Mouse (Mus musculus) neural tube, embryonic 12.5 days (tissue): Measurements from ENCODE around the gene Bco2. TPM values are rescaled to one million over a fixed set of nuclear protein-coding genes. Genes with fewer than 3 reads are reported as not detected.
A peak's percentile ranks its signal among the peaks of the same experiment; 100 is the strongest.

Source experiments
- ATAC-seq: fragments of 200-750 bp; cut with Nextera tagmentation; 2 replicates; pipeline ENCODE4 v1.8.0; 2017; ENCODE audit warnings: low read depth, mild to moderate bottlenecking, moderate TSS enrichment, moderate library complexity; ENCODE audit not compliant: low FRiP score
- H3K27ac ChIP-seq: fragments of 300-500 bp; sonication (generic); 2 replicates; pipeline ENCODE4 v1.5.1; 2016
- H3K27me3 ChIP-seq: fragments of 300-500 bp; sonication (generic); replicated peaks from 2 replicates; pipeline ENCODE4 v1.6.1; 2016; ENCODE audit warnings: mild to moderate bottlenecking
- H3K36me3 ChIP-seq: fragments of 300-500 bp; sonication (generic); 2 replicates; pipeline ENCODE4 v1.6.1; 2016; ENCODE audit warnings: mild to moderate bottlenecking
- H3K4me1 ChIP-seq: fragments of 300-500 bp; sonication (generic); 2 replicates; pipeline ENCODE4 v1.6.1; 2016
- H3K4me2 ChIP-seq: fragments of 300-500 bp; sonication (generic); replicated peaks from 2 replicates; pipeline ENCODE4 v1.6.1; 2016; ENCODE audit warnings: mild to moderate bottlenecking
- H3K4me3 ChIP-seq: fragments of 300-500 bp; sonication (generic); 2 replicates; pipeline ENCODE4 v1.5.1; 2016
- H3K9ac ChIP-seq: fragments of 300-500 bp; sonication (generic); 2 replicates; pipeline ENCODE4 v1.6.1; 2016; ENCODE audit warnings: mild to moderate bottlenecking
- H3K9me3 ChIP-seq: fragments of 300-500 bp; sonication (generic); 2 replicates; pipeline ENCODE4 v1.6.1; 2016; ENCODE audit warnings: mild to moderate bottlenecking
- WGBS: fragments of 180-500 bp; shearing (Covaris S2); methylation state at CpG from one replicate; pipeline ENCODE4 v1.1.7; 2016; 5-methylcytosine and 5-hydroxymethylcytosine counted together
- polyA plus RNA-seq: library from polyadenylated mRNA; unstranded; fragments of >200 nt; fragmentation: Nextera tagmentation; extraction: Ambion mirVana; gene quantifications from 2 replicates; pipeline ENCODE4 v1.2.1, GENCODE M21; 2016

The Bco2 gene
- polyA plus RNA-seq, 1 experiment from 2014 or later, result 0.09 TPM

GRCm38 (mm10) chr9:50527860-50528259, 27.1 kb downstream of the Bco2 start:
- peaks cover 10% of the 10 kb centered on the region for H3K4me1 ChIP-seq
- H3K4me2 ChIP-seq, result peak overlapping the region; percentile 62
- peak; percentile 23; the same call in 1 of the 2 replicates for ATAC-seq
- H3K9ac ChIP-seq, result peak overlapping the region; percentile 71; the same call in 1 of the 2 replicates
- H3K27me3 ChIP-seq, result no peaks in the 10 kb centered on the region
- peak overlapping the region; percentile 82 for H3K4me3 ChIP-seq
- no peak overlapping the region for H3K27ac ChIP-seq
- H3K36me3 ChIP-seq, result peaks cover 6% of the 10 kb centered on the region
- no peaks in the 10 kb centered on the region for H3K9me3 ChIP-seq
- WGBS, result 55% methylated on average over 7 of the region's 7 CpGs

DNA sequence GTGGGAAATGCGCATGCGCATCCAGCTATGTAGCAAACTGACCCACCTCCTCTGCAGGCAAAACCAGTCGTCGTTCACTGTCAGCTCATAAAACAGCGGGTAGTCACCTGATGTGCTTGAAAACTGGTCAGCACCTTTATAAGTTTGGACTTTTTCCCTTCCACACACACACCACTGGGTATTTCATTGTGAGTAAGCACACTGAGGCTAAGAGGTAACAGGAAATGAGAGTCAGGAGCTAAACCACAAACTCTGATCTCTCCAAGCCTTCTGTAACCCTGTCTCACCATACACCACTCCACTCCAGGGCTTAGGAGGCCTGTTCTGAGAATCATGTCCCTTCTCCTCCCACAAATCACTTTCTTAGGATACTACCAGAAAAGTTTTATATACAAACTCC, 29.4 kb downstream of the Bco2 start:
- Histone ChIP-seq H3K27me3 (no peaks in the 10 kb centered on the region), H3K4me1 (peaks cover 10% of the 10 kb centered on the region), H3K9me3 (no peaks in the 10 kb centered on the region), H3K4me2 (no peak overlapping the region), H3K27ac (no peak overlapping the region), H3K36me3 (peaks cover 6% of the 10 kb centered on the region), H3K9ac (no peak overlapping the region), H3K4me3 (no peak overlapping the region)
- 84% methylated on average over 5 of the region's 5 CpGs for WGBS
- ATAC-seq, result no peak

GRCm38 (mm10) chr9:50524936-50525335, 30.0 kb downstream of the Bco2 start:
- H3K4me1 ChIP-seq, result peaks cover 10% of the 10 kb centered on the region
- no peak overlapping the region for H3K4me2 ChIP-seq
- H3K27me3 ChIP-seq, result no peaks in the 10 kb centered on the region
- WGBS, result 95% methylated on average over 5 of the region's 5 CpGs
- no peak overlapping the region for H3K4me3 ChIP-seq
- H3K9ac ChIP-seq, result no peak overlapping the region
- no peak overlapping the region for H3K27ac ChIP-seq
- no peaks in the 10 kb centered on the region for H3K9me3 ChIP-seq
- no peak for ATAC-seq
- H3K36me3 ChIP-seq, result peaks cover 6% of the 10 kb centered on the region

GRCm38 (mm10) chr9:50522574-50522973, 32.4 kb downstream of the Bco2 start:
- Histone ChIP-seq H3K9ac (no peak overlapping the region), H3K4me1 (peaks cover 4% of the 10 kb centered on the region), H3K27ac (no peak overlapping the region), H3K9me3 (no peaks in the 10 kb centered on the region), H3K27me3 (no peaks in the 10 kb centered on the region), H3K4me2 (no peak overlapping the region), H3K4me3 (no peak overlapping the region), H3K36me3 (peaks cover 6% of the 10 kb centered on the region)
- WGBS, result 87% methylated on average over 5 of the region's 5 CpGs
- no peak for ATAC-seq

DNA sequence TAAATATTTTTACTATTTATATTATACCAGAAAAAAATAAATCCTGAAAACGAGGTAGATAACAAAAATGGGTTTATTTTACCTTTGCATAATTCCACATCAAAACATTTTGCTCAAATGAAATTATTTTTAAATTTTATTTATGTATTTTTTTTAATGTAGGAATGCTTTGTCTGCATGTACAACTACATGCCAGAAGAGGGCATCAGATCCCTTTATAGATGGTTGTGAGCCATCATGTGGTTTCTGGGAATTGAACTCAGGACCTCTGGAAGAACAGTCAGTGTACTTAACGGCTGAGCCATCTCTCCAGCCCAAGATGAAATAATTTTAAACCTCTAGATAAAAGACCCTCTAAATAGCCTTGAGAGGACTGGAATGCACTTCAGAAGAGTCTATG, 33.4 kb downstream of the Bco2 start:
- WGBS, result 65% methylated on average over 2 of the region's 2 CpGs
- Histone ChIP-seq H3K4me2 (no peak overlapping the region), H3K27ac (no peak overlapping the region), H3K27me3 (no peaks in the 10 kb centered on the region), H3K4me3 (no peak overlapping the region), H3K9ac (no peak overlapping the region), H3K9me3 (no peaks in the 10 kb centered on the region), H3K4me1 (no peaks in the 10 kb centered on the region), H3K36me3 (peaks cover 6% of the 10 kb centered on the region)
- ATAC-seq, result no peak

DNA sequence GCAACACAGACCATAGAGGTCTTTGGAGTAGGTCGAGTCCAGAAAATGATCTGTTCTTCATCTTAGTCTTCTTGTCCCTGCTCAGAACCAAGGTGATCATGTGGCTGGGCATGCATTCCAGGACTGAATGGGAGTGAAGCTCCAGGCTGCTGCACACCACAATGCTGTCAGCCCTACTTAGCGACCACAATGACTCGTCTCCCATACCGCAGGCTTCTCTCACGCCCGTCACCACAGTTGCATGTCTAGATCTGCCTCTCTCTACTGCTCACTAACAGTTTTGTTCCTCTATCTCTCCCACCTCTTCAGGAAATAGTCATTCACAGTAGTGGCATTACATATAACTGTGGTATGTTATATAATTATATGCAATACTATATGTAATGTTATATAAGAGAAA, 34.2 kb downstream of the Bco2 start:
- no peaks in the 10 kb centered on the region for H3K4me1 ChIP-seq
- 87% methylated on average over 6 of the region's 6 CpGs for WGBS
- H3K4me3 ChIP-seq, result no peak overlapping the region
- H3K9me3 ChIP-seq, result no peaks in the 10 kb centered on the region
- no peaks in the 10 kb centered on the region for H3K27me3 ChIP-seq
- no peak for ATAC-seq
- H3K36me3 ChIP-seq, result peaks cover 6% of the 10 kb centered on the region
- H3K4me2 ChIP-seq, result no peak overlapping the region
- no peak overlapping the region for H3K27ac ChIP-seq
- no peak overlapping the region for H3K9ac ChIP-seq

GRCm38 (mm10) chr9:50518781-50519180, 36.2 kb downstream of the Bco2 start:
- no peaks in the 10 kb centered on the region for H3K27me3 ChIP-seq
- no peak overlapping the region for H3K9ac ChIP-seq
- no peak overlapping the region for H3K27ac ChIP-seq
- no peak for ATAC-seq
- H3K9me3 ChIP-seq, result no peaks in the 10 kb centered on the region
- H3K4me3 ChIP-seq, result no peak overlapping the region
- no peak overlapping the region for H3K4me2 ChIP-seq
- H3K36me3 ChIP-seq, result no peaks in the 10 kb centered on the region
- H3K4me1 ChIP-seq, result no peaks in the 10 kb centered on the region
- 16% methylated on average over 2 of the region's 2 CpGs for WGBS

DNA sequence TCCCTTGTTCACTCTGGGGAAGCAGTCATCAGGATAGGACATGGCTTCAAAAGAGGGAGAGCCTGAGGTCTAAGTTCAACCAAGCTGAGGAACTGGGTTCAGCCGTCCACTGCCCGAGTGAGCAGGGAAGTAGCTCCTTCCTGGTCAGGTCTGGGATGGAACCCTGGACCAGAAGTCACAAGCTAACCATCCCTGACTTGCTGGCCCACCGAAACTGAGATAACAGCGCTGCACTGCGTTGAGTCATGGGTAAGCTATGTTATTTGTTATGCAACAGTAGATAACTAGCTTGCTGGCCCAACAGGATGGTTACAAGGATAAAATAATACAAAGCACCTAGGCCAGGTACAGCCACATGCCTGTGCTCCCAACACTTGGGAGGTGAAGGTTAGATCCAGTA, 39.5 kb downstream of the Bco2 start:
- H3K9ac ChIP-seq, result no peak overlapping the region
- no peak overlapping the region for H3K27ac ChIP-seq
- H3K4me3 ChIP-seq, result no peak overlapping the region
- H3K4me2 ChIP-seq, result no peak overlapping the region
- H3K9me3 ChIP-seq, result no peaks in the 10 kb centered on the region
- H3K36me3 ChIP-seq, result no peaks in the 10 kb centered on the region
- ATAC-seq, result no peak
- no peaks in the 10 kb centered on the region for H3K4me1 ChIP-seq
- 83% methylated on average over 5 of the region's 5 CpGs for WGBS
- no peaks in the 10 kb centered on the region for H3K27me3 ChIP-seq

DNA sequence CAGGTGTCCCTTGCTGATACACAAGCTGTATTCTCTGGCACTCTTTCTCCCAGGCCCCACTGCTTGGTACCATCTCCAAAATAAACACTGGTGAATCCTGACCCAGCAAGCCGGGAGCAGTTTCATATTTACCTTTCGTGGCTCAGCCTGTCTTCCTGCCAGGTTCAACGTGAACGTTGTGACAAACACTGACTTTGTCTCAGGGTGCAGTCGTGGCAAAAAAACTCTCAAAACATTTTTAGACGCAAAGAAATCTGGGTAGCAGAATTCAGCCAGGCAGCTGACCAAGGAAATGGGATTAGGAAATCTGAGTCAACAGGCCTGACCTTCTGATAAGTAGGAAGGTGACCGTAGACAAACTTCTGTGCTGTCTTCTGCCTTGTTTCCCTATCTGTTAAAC, 47.4 kb downstream of the Bco2 start:
- WGBS, result 87% methylated on average over 7 of the region's 7 CpGs
- no peaks in the 10 kb centered on the region for H3K9me3 ChIP-seq
- no peak overlapping the region for H3K9ac ChIP-seq
- ATAC-seq, result no peak
- no peak overlapping the region for H3K4me2 ChIP-seq
- H3K4me3 ChIP-seq, result no peak overlapping the region
- 0 out of 2 replicates have a peak, but pooled peaks cover 4% of the 10 kb centered on the region for H3K4me1 ChIP-seq
- H3K27me3 ChIP-seq, result no peaks in the 10 kb centered on the region
- H3K27ac ChIP-seq, result no peak overlapping the region
- H3K36me3 ChIP-seq, result no peaks in the 10 kb centered on the region

DNA sequence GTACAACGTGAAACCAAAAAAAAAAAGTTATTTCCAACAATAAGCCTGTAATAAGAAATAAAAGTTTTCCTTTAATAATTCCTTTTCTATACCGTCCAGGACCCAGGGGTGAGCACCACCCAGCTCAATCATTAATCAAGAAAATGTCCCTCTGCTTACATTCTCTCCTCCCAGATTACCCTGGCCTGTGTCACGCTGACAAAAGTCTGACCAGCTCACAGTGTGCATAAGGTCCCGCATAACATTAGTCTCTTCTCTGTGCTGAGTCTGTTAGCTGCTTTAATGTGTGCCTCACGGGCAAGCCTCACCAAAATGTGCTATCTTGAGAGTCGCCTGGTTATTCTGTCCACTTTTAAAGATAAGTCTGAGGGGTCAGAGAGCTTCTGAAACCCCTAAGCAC, 49.6 kb downstream of the Bco2 start:
- Histone ChIP-seq H3K9ac (no peak overlapping the region), H3K27me3 (no peaks in the 10 kb centered on the region), H3K4me1 (0 out of 2 replicates have a peak, but pooled peaks cover 4% of the 10 kb centered on the region), H3K27ac (no peak overlapping the region), H3K9me3 (no peaks in the 10 kb centered on the region), H3K4me2 (no peak overlapping the region), H3K36me3 (no peaks in the 10 kb centered on the region), H3K4me3 (no peak overlapping the region)
- ATAC-seq, result no peak
- 50% methylated on average over 6 of the region's 6 CpGs for WGBS

DNA sequence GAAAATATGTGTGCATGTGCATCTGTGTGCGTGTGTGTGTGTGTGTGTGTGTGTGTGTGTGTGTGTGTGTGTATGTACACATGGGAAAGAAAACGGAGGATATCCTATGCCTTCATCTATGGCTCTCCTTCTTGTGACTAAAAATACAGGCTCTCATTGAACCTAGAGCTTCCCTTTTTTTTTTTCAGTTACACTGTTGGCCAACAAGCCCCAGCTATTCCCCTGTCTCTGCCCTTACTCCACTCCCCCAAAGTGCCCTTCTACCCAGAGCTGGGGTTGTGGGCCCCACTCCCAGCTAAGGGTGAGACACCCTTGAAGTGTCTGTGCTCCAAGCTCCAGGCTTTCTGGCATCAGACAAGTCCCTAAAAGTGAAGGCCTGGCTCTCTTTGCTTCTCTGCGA, 52.0 kb downstream of the Bco2 start:
- no peak overlapping the region for H3K9ac ChIP-seq
- 0 out of 2 replicates have a peak, but pooled peaks cover 4% of the 10 kb centered on the region for H3K4me1 ChIP-seq
- ATAC-seq, result no peak
- no peak overlapping the region for H3K4me3 ChIP-seq
- H3K4me2 ChIP-seq, result no peak overlapping the region
- H3K27ac ChIP-seq, result no peak overlapping the region
- no peaks in the 10 kb centered on the region for H3K9me3 ChIP-seq
- no peaks in the 10 kb centered on the region for H3K27me3 ChIP-seq
- WGBS, result 88% methylated on average over 3 of the region's 3 CpGs
- no peaks in the 10 kb centered on the region for H3K36me3 ChIP-seq

DNA sequence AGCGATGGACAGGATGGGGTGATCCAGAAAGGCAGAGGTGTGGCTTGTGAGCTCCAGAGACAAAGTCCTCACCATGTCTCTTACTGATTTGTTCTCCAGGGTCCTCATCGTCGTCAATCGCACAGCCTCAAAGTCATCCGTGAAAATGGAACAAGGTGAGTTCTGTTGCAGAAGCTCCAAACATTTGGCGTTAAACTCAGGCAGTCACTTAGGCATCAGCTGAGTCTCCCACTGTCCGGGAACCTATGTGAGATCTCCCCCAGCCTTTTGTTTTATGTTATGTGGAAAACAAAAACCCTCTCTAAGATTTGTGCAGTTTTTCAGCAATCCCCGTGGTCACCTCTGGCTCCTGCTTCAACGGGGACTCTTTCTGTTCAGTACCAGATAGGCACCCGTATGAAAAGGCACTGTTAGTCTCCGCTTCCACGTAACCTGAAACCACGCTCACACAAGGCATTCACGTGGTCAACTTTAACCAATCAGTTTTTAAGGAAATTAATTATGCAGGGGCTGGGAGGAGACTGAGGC, 53.9 kb downstream of the Bco2 start:
- no peaks in the 10 kb centered on the region for H3K9me3 ChIP-seq
- peak overlapping the region; percentile 55 for H3K4me2 ChIP-seq
- H3K36me3 ChIP-seq, result no peaks in the 10 kb centered on the region
- 27% methylated on average over 14 of the region's 14 CpGs for WGBS
- ATAC-seq, result peak; percentile 68; the same call in 1 of the 2 replicates
- no peaks in the 10 kb centered on the region for H3K27me3 ChIP-seq
- H3K9ac ChIP-seq, result peak overlapping the region; percentile 40; the same call in 1 of the 2 replicates
- peak overlapping the region; percentile 21 for H3K4me3 ChIP-seq
- no peak overlapping the region for H3K27ac ChIP-seq
- peaks cover 10% of the 10 kb centered on the region; the same call in 1 of the 2 replicates for H3K4me1 ChIP-seq

DNA sequence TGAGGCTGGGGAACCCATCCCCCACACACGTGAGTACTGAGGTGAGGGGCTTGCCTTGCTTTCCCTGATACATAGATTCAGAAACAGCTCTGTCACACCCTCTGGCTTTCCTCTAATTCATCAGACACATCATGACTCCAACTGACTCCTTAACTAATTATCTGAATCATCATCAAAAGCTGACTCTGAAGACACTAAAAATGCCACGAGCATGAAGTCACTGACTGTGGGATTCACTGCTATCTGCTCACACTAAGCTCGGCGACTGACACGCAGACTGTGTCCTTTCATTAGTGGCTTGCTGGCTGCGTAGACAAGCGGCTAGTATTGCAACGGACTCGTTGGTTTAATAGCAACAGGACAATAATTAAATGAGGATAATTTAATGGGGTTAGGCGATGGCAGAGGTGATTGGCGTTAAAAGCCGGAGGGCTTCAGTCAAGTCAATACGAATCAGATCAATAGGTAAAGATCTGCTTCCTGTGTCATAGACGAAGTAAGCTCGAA, 54.5 kb downstream of the Bco2 start:
- Histone ChIP-seq H3K4me1 (peaks cover 10% of the 10 kb centered on the region; the same call in 1 of the 2 replicates), H3K4me3 (peak overlapping the region; percentile 21), H3K27ac (no peak overlapping the region; the same call in 1 of the 2 replicates), H3K4me2 (peak overlapping the region; percentile 55), H3K9me3 (no peaks in the 10 kb centered on the region), H3K36me3 (no peaks in the 10 kb centered on the region), H3K27me3 (no peaks in the 10 kb centered on the region), H3K9ac (peak overlapping the region; percentile 40; the same call in 1 of the 2 replicates)
- no peak for ATAC-seq
- 70% methylated on average over 15 of the region's 15 CpGs for WGBS
